25 mouse cellular contexts compared by ENCODE assay signal in genomic region chr9:29660059-29660613, GRCm38 (mm10).
"Had no signal": no experiment of that assay in that cellular context is flagged by ENCODE, and none has a peak within 500 bp of the region (broad histone marks: within the 10 kb centered on the region; RNA-seq: fewer than 3 reads in every experiment).

No protein-coding gene starts in this region.

- H3K27me3 ChIP-seq: hindbrain, embryonic 13.5 days; hindbrain, embryonic 15.5 days had no signal

- ATAC-seq: forebrain, postnatal 0 days; hindbrain, postnatal 0 days; intestine, embryonic 16.5 days had no signal

- H3K9ac ChIP-seq: forebrain, postnatal 0 days; heart, embryonic 13.5 days; heart, embryonic 15.5 days; hindbrain, embryonic 13.5 days; hindbrain, embryonic 15.5 days; kidney, embryonic 15.5 days; limb, embryonic 13.5 days had no signal

- H3K4me1 ChIP-seq: heart, embryonic 15.5 days had no signal

- H3K36me3 ChIP-seq: heart, embryonic 13.5 days; heart, embryonic 15.5 days; hindbrain, embryonic 13.5 days; hindbrain, embryonic 15.5 days; kidney, embryonic 15.5 days; limb, embryonic 13.5 days had no signal

- H3K4me2 ChIP-seq: heart, embryonic 11.5 days; heart, embryonic 13.5 days; heart, embryonic 15.5 days; hindbrain, embryonic 13.5 days; hindbrain, embryonic 15.5 days; kidney, embryonic 15.5 days; limb, embryonic 13.5 days had no signal

- DNase-seq: forebrain, postnatal 0 days; gastrocnemius, postnatal 14 days; gastrocnemius, postnatal 36 days; heart, adult 11 months; heart, adult 2 months; heart, postnatal 14 days; heart, postnatal 36 days; kidney, adult 11 months; kidney, adult 2 months; kidney, adult 9 months; kidney, postnatal 14 days; kidney, postnatal 36 days; layer of hippocampus, adult 9-11 months; layer of hippocampus, postnatal 36 days; left cerebral cortex, postnatal 4 days had no signal

- H3K4me3 ChIP-seq: heart, adult 2 months; heart, embryonic 13.5 days; heart, embryonic 15.5 days; hindbrain, embryonic 13.5 days; hindbrain, embryonic 15.5 days; kidney, embryonic 15.5 days; limb, embryonic 13.5 days had no signal

- H3K27ac ChIP-seq: heart, adult 2 months; heart, embryonic 13.5 days; heart, embryonic 15.5 days; hindbrain, embryonic 13.5 days; hindbrain, embryonic 15.5 days; hindbrain, postnatal 0 days; kidney, embryonic 15.5 days; kidney, postnatal 0 days; limb, embryonic 13.5 days had no signal

- H3K9me3 ChIP-seq: heart, embryonic 13.5 days; heart, embryonic 15.5 days; hindbrain, embryonic 13.5 days; hindbrain, embryonic 15.5 days; kidney, embryonic 15.5 days; limb, embryonic 13.5 days had no signal
